Mouse (Mus musculus): Measurements from ENCODE around the gene Lrrc75a.

DNA sequence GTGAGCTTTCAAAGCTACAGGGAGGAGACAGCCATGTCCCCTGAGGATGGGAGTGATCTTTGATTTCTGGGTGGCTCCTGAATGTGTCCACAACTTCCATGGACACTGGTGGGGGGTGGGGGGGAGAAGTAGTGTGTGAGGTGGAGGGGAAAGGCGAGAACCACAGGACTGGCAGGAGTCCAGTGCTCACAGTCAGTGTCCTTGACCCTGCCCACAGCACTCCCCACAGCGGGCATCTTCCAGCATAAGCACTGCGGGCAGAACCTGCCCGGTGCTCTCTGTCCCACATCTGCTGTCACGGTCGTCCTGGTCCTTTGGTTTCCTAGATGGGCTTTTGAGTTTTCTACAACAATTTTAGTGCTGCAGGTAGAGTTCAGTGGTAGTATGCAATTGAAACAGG, 10.5 kb downstream of the Lrrc75a start:
- TF ChIP-seq CTCF (IDR thresholded peaks at IDR 0.05; ENCODE audit: insufficient read depth, low read length) (no peak), POLR2A (IDR thresholded peaks at IDR 0.05; ENCODE audit: borderline replicate concordance, extremely low read depth, low read depth, low read length) (no peak)
